Mouse (Mus musculus): ENCODE measurements at regions not wholly inside any gene's neighbourhood (a gene's known extent, or its start where the extent isn't known, plus 50 kb on each side); places are given as distances from the start of the nearest gene placed in this dataset.
A peak's percentile ranks its signal among the peaks of the same experiment; 100 is the strongest.

DNA sequence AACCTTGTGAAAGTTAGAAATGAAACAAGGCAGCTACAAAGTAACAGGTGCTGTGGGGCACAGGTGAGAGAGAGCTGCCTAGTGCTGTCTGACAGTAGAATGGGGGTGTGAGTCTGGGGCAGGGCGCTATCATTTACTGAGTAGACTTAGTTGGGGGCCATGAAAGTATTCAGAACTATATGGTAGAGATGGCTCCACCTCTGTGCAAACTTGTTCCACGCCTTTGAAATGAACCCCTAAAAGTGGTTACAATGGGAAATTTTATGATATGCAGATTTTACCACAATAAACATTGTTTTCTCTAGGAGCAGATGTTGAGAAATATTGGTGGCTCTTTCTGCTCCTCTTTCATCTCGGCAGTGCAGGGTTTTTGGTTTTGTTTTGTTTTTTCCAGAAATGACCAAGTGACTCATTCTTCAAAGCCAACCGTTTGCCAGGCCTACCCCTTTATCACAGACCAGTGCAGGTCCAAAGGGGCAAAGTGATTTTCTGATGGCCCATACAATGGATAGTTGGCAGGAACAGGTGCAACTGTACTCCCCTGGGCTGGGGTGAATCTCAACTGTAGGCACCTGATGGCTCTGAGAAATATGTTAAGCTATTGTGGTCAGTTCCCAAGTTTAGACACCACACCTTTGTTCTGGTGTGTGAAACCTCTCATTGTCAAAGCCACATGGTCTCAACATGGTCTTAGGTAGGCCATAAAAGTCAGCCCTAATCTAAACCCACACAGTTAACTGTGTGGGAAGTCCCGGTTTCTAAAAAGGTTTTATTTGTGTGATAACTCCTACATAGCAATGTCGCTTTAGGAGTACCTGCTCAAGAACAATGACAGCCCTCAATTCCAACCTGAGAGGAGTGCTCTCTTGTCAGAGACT is 77.2 kb downstream of the Ets2 start:
- DNase-seq (ENCODE audit: extremely low read depth, insufficient read length, low spot score), result no peak

GRCm38 (mm10) chr16:95778173-95778572 is 76.3 kb downstream of the Ets2 start:
- DNase-seq (ENCODE audit: extremely low read depth, insufficient read length, low spot score), result peak; percentile 56

- no peak for DNase-seq (ENCODE audit: extremely low read depth, insufficient read length, low spot score)
These were observed 74.9 kb downstream of the Ets2 start for GRCm38 (mm10) chr16:95776610-95777363.

DNA sequence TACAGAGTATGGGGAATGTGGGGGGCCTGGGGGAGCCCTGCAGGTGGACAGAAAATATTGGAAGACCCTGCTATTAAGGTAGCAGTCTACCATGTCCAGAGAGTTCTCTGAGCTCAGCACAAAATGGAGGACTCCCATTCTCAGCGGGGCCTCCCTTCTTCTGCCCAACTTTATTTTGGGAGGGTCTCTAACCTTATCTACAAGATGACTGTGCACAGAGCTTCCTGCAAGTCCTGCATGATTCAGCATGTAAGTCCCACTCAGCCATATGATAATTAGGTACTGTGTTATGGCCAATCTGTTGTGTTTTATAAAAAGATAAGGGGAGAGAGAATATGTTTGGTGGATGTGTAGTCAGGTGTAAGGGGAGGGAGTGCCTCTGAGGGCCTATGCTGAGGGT is 74.1 kb downstream of the Ets2 start:
- no peak for DNase-seq (ENCODE audit: extremely low read depth, insufficient read length, low spot score)

DNA sequence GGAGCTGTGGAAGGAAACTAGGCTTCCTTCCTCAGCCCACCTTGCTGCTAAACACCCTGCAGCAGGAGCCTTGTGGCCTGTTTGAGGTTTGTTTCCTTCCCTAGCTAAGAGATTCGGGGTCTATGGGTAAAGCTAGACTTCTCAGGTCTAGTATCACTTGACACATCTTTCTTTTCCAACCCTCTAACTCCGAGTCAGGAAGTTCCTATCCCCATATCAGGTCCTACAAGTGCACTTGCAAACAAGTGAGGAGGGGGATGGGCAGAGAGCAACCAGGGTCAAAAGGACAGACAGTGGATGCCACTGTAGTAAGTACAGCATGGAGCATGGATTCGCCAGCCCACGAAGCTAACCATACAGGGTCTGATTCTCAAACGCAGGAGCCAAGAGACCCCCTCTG is 73.5 kb downstream of the Ets2 start:
- no peak for DNase-seq (ENCODE audit: extremely low read depth, insufficient read length, low spot score)

DNA sequence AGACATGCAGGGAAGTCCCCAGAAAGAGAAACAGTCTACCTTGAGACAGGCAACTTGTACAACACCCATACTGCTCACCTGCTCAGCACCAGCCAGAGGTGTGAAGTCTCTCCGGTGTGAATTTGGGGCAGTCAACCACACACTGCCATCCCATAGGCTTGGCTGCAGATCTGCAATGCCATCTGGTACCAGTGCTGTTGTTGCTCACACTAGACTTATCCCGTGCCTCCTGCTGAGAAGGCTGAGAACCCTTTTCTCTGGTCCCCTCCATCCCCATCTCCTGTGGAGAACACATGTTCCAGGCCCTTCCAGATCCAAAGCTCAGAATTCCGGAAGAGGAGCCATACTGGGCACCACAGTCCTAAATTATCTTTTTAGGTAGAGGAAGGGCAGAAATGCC is 71.3 kb downstream of the Ets2 start:
- DNase-seq (ENCODE audit: extremely low read depth, insufficient read length, low spot score), result no peak
